Mouse (Mus musculus) megakaryocyte progenitor cell, adult 5-6 weeks (primary cell): ENCODE data around the gene Zkscan6. TPM values are rescaled to one million over a fixed set of nuclear protein-coding genes. Genes with fewer than 3 reads are reported as not detected.

Source experiments
- ATAC-seq: replicated peaks from 2 replicates; pipeline ENCODE4 v1.8.0; 2016; ENCODE audit warnings: mild to moderate bottlenecking, moderate TSS enrichment, inconsistent platforms; ENCODE audit not compliant: poor library complexity
- total RNA-seq, 2 experiments: library from RNA; stranded (forward) in 1 of 2; stranded (reverse) in 1 of 2; fragments of 157-497, 149-512 nt in 1 of 2; fragments of 200-1000 nt in 1 of 2; gene quantifications; 2 replicates each; pipeline versions ENCODE4 v1.2.3 to v1.2.4; 2015 to 2017

Gene Zkscan6
- total RNA-seq (2015) = 5.8 and 9.9 TPM in 2 replicates
- 17.5 and 24.8 TPM in 2 replicates for total RNA-seq (2017)

GRCm38 (mm10) chr11:65806909-65807504 lies at the start of gene Zkscan6:
TSS of gene Zkscan6 (plus strand) at chr11:65807175.
- peak; percentile 86 for ATAC-seq

GRCm38 (mm10) chr11:65759350-65759749 lies 47.6 kb upstream of the Zkscan6 start:
- 0 out of 2 replicates have a peak, but pooled peaks have one; percentile 6 for ATAC-seq

- ATAC-seq = peak; percentile 70
Observed at GRCm38 (mm10) chr11:65760912-65761311, 46.1 kb upstream of the Zkscan6 start.

GRCm38 (mm10) chr11:65768445-65768844 lies 38.5 kb upstream of the Zkscan6 start:
- ATAC-seq = peak; percentile 30; the same call in 1 of the 2 replicates

- ATAC-seq = peak; percentile 80
Observed at GRCm38 (mm10) chr11:65769990-65770389, 37.0 kb upstream of the Zkscan6 start.

- peak; percentile 54 for ATAC-seq
Observed at GRCm38 (mm10) chr11:65771546-65771945, 35.4 kb upstream of the Zkscan6 start.

GRCm38 (mm10) chr11:65773535-65773934 lies 33.4 kb upstream of the Zkscan6 start:
- ATAC-seq = 0 out of 2 replicates have a peak, but pooled peaks have one; percentile 29

GRCm38 (mm10) chr11:65773946-65774656 lies 32.9 kb upstream of the Zkscan6 start:
- no peak; the same call in 1 of the 2 replicates for ATAC-seq

GRCm38 (mm10) chr11:65776906-65777611 lies 29.9 kb upstream of the Zkscan6 start:
- ATAC-seq = peak; percentile 47

GRCm38 (mm10) chr11:65777810-65778209 lies 29.2 kb upstream of the Zkscan6 start:
- peak; percentile 32 for ATAC-seq

GRCm38 (mm10) chr11:65779066-65779465 lies 27.9 kb upstream of the Zkscan6 start:
- no peak for ATAC-seq

GRCm38 (mm10) chr11:65779578-65779977 lies 27.4 kb upstream of the Zkscan6 start:
- ATAC-seq = no peak

- ATAC-seq = peak; percentile 55
Observed at GRCm38 (mm10) chr11:65781596-65781995, 25.4 kb upstream of the Zkscan6 start.

GRCm38 (mm10) chr11:65786160-65786559 lies 20.8 kb upstream of the Zkscan6 start:
- no peak for ATAC-seq

- ATAC-seq = peak; percentile 29
Observed at GRCm38 (mm10) chr11:65787421-65788151, 19.4 kb upstream of the Zkscan6 start.

GRCm38 (mm10) chr11:65788154-65788553 lies 18.8 kb upstream of the Zkscan6 start, which contains the start of gene Map2k4:
TSS of gene Map2k4 (minus strand) at chr11:65788297.
- ATAC-seq = peak; percentile 98

- ATAC-seq = peak; percentile 81
Observed at GRCm38 (mm10) chr11:65794428-65795219, 12.4 kb upstream of the Zkscan6 start.

- ATAC-seq = peak; percentile 69
Observed at GRCm38 (mm10) chr11:65795896-65796295, 11.1 kb upstream of the Zkscan6 start.

GRCm38 (mm10) chr11:65801899-65802298 lies 5.1 kb upstream of the Zkscan6 start:
- ATAC-seq = no peak

GRCm38 (mm10) chr11:65806321-65806904 lies 562 bp upstream of the Zkscan6 start:
- ATAC-seq = peak; percentile 72
